Mouse (Mus musculus) small intestine, adult 2 months (tissue): ENCODE measurements at regions not wholly inside any gene's neighbourhood (a gene's known extent, or its start where the extent isn't known, plus 50 kb on each side); places are given as distances from the start of the nearest gene placed in this dataset.

Experiments
- CTCF ChIP-seq: fragments of 200-500 bp; IDR thresholded peaks from 2 replicates; pipeline ENCODE4 v1.5.1; 2012; ENCODE audit warnings: low read depth, mild to moderate bottlenecking, control low read depth, inconsistent platforms, low read length, moderate library complexity, mixed read lengths; ENCODE audit not compliant: insufficient replicate concordance, insufficient read length; ENCODE audit errors: extremely low read depth
- POLR2A ChIP-seq: fragments of 200-500 bp; IDR thresholded peaks from 2 replicates; pipeline ENCODE4 v1.6.1; 2012; ENCODE audit warnings: low read depth, mild to moderate bottlenecking, control low read depth, inconsistent platforms, low read length, moderate library complexity

DNA sequence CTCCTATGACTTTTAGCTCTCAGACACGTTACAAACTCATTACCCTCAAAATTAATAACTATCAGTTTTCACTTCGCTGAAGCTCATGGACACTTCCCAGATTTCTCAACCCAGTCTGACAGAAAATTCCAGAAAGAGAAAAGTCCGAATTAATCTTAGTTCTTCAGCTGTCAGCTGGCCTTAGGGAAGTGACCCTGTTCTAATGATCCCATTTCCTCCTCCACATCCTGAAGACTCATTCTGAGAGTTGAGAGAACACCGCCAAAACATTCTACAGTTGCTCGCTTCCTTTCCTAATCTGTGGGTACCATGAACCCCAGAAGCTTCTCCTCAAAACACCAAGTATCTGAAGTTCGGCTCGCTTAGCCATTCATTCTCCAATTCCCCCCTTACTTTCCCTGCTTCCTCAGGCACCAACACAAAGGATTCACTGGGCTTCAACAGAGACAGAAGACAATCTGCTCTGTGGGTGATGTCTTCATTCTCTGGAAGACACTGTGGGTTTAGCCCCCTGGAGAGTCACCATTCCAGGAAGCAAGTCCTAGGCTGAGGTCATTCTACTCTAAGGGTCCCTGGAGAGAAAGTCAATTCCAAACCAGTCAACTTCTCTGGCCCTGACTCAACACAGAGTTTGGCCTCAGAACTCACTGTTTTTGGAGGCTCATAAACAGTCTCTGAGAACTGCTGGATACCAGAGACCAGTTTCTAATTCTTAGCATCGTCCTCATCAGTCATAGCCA lies 81.2 kb downstream of the Polr2m start:
- TF ChIP-seq CTCF (no peak), POLR2A (no peak)
